Mouse (Mus musculus) thymus, adult 18-20 months (tissue): Measurements from ENCODE around the gene 5730522E02Rik.

Experiments
- DNase-seq, 2 experiments: peaks; one replicate each; pipeline ENCODE4 v3.0.0; 2022; ENCODE audit warnings: mixed read lengths in 2 of 2

Gene 5730522E02Rik

DNA sequence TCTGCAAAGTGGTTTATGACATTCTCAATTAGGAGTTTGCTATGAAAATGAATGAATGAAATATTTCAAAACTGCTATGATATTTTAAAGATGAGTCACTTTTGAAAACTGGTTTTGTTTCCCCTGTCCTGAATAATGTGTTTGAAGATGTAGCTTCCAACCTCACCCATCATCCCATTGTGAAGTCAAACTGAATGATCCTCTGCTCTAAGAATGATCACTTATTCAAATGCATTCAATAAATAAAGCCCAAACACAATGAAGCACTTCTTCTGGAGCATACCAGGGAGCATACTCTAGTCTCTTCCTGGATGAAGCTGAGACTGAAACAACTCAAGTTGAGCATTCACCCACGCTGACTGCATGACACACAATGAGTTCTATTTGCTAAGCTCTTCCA is 438.3 kb downstream of the 5730522E02Rik start:
- no peak for DNase-seq

- no peak for DNase-seq
Measured at GRCm38 (mm10) chr11:25770991-25771568, 439.5 kb downstream of the 5730522E02Rik start.

DNA sequence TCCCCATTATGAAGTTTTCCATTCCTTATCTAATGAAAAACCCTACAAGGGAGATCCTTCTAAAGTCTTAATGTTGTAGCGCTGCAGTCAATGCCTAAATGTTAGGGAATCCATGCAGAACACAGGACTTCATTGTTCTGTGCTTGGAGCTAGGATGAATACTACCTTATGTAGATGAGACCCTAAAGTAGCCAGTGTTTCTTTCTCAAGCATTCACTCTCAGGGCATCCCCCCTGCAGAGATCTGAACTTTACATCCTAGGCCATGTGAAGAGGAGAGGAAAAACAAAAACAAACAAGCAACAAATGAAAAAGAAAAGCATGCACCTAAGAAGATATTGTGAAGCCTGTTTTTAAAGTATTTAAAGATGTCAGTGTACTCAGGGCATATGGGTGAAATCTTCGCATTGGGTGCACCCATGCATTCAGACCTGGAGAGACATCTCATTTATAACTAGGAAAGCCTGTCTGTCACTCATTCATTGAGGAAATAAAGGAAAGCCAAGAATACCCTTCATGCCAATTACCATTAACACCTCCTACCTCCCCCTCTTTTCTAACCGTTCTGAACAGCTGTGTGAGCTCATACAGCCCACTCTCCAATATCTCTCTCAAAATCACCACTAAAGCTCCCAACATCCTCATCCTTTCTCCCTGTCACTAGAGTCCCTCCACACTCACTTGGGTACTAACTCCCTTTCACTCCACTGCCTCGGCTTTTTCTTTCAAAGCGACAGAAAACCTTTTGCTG is 442.8 kb downstream of the 5730522E02Rik start:
- DNase-seq = no peak

DNA sequence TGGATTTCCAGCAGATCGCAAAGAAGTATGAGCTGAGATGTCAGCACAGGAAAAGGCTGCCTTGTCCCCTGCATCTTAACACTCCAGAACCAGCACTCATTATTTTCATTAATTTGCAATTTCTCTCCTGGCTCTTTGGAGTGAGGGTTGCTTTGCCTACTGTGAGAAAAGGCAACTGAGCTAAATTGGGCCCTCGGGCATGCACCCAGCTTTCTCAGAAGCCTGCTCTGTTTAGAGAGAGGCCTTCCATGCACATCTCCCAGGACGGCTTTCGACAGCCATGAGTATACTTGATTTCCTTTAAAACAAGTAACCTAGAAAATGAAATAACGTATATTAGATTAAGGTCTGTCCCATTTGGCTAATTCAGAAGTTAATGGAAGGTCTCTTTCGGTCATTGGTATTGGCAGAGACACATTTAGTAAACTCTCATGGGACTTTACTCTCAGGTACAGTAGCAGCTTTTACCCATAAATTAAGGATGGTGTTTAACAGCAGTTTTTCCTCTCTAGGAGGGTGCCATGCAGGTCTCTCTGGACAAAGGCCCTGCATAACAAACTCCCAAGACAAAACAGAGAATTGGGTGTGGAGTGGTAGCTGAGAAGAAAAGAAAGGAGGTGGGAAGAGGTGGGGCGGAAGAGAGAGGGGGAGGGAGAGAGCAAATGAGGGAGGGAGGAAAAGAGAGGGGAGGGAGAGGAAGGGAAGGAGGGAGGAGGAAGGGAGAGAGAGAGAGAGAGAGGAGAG is 457.2 kb downstream of the 5730522E02Rik start:
- DNase-seq = no peak

GRCm38 (mm10) chr11:25752418-25752817 is 458.1 kb downstream of the 5730522E02Rik start:
- no peak for DNase-seq

- DNase-seq = no peak
Measured at GRCm38 (mm10) chr11:25747098-25747862, 463.3 kb downstream of the 5730522E02Rik start.

- no peak for DNase-seq
Measured at GRCm38 (mm10) chr11:25743664-25744063, 466.9 kb downstream of the 5730522E02Rik start.

DNA sequence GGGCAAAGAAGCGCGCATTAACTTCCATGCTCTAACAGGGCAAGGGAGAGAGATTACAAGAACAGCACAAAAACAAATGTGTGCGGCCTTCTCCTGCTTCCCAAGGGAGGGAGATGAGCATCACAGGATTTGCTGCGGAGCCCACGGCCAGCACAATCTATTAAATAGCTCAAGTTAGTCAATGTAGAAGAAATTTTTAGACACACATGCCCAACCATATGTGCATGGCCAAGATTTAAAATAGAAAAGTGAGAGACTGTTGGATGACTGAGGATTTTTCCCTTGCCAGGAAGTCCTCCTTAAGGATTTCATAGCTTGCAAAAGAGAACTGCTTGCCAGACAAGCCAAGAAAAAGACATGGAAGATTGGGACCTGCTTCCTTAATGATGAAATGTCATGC is 473.3 kb downstream of the 5730522E02Rik start:
- no peak for DNase-seq

- DNase-seq = no peak
Measured at GRCm38 (mm10) chr11:25729476-25729875, 481.1 kb downstream of the 5730522E02Rik start.

DNA sequence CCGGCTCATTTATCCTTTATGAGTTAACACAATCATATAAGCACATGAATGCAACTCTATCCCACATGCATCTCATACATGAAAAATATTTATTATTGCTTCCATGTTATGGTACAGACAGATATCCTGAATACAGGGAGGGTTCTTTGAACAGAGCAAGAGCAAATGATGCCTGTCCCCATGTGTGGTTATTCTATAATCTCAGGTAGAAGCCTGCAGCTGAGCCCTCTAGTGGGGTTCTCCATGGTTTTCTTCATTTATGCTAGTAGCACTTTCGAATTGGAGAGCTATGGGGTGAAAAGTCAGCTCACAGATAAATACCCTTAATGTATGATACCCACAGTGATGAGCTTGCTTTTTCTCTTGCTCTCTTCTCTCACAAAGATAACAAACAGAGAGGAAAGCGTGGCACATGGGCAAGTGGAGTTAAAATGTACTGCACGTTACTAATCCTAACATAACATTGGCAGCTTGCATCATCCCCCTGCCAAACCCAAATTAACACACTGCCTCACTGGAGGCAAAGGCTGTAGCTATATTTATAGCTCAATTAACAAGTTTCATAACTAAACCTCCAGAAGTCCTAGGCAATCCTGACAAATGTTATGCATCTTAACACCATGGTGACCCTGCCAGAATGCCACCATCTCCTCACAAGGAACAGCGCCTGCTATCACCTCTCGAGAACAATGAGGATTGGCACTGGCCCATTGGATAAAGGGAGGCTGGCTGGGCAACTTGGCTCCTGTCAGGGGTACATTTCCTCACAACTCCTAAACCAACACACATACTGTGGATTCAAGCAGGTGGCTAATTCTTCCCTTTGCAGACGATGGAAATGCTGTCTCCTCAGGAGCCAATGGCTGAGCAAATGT is 494.9 kb downstream of the 5730522E02Rik start:
- DNase-seq = no peak

GRCm38 (mm10) chr11:25710559-25710958 is 500.0 kb downstream of the 5730522E02Rik start:
- no peak for DNase-seq

DNA sequence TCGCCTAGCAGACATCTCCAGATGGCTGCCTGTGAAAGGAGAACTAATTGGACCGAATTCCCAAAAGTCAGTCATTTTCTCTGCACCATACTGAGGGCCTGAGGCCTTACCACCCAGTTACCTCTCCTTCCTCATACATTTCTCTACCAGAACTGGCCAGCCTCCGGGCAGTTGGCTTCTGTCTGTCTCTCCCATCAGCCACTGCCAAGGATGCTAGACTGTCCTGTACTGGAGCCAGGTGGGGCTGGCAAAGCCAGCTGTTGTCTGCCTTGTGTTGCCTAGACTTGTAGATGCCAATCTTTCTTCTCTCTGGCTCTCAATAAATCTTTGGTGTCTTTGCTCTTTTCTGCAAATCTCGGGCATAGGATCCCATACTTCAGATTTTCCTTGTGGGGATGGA is 500.7 kb downstream of the 5730522E02Rik start:
- DNase-seq = no peak

DNA sequence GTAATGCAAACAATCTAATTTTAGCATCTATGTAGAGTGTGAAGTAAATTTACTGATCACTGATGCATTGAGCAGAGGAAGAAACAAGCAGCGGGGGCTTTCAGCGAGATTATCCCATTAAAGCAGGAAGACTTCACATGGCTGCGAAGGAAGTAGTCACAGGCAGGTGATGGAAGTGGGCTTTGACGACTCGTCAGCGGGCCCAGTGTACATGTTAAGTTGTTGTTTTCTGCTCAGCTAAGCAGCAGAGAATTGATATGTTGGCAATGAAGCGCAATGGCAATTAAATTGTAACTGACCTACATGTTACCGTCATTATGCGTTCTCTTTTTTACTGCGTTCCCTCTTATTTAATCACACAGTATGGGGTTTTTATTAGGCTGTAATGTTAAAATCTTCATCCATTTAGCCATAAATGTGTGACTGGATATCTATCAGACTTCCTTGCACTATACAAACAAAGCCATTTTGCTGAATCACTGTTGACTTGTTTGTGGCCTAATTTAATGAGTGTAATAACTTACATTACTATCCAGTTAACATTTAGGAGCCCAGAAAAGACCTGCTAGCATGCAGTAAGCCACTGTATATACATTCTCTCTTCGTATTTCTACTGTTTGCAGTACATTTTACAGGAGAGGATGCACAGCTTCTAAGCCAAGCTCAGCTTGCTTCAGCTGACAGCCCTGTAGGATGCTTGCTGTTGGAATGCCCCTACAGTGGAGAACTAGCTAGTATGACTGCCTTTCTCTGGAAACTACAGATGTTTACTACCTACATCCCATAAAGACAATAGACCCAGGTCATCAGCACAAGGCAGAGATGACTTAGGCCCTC is 506.0 kb downstream of the 5730522E02Rik start:
- no peak for DNase-seq

DNA sequence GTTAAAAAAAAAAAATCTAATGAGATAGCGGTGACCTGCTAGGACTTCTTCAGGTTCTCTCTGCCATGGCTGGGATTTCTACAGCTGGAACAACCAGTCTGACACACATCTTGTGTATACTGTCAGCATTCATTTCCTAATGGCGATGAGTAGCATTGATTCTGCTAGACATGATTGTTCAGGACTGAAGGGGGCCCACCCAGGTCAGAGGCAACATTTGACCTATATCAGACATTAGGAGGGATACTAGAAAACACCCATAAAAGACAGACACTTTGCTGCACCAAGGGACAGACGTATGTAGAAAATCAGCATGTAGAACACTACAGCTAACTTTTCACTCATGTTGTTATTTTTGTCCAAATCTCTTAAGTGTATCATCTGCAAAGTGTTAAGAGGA is 507.8 kb downstream of the 5730522E02Rik start:
- no peak for DNase-seq

GRCm38 (mm10) chr11:25697508-25698193 is 512.9 kb downstream of the 5730522E02Rik start:
- no peak for DNase-seq

- DNase-seq = no peak
Measured at GRCm38 (mm10) chr11:25696168-25696567, 514.4 kb downstream of the 5730522E02Rik start.

DNA sequence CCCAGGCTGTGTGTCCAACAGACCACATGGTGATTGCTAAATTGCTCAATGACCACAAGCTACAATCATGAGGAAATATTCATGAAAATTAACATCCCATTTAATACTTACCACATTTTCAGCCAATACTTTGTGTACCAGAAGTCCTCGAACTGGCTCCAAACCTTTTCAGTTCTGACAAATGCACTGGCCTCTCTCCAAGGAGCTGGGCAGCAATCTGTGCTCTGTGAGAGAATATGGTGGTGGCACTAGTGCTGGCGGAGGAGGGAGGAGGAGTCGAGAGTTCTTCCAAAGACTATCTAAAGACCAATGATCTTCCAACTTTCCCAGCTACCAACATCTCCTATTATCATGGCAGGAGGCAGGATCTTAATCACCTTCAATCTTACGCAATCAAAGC is 525.8 kb downstream of the 5730522E02Rik start:
- DNase-seq = no peak

DNA sequence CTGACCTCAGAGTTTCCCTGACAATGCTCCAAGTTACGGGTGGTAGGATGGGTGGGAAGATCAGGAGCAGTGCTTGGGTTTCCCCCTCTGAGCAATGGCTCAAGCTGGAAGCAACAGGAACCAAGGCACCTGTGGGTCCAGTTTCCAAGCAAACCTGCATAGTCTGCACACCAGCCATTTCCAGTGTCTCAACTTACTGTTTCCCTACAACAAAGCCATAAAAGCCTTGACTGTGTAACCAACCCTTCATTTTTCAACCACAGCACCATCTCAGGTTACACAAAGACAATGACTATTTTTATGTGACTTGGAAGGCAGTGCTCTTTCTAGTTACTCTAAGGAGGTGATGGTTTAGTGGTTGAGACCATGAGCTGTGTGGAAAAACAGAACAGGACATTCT is 530.7 kb downstream of the 5730522E02Rik start:
- no peak for DNase-seq

- no peak for DNase-seq
Measured at GRCm38 (mm10) chr11:25674194-25674593, 536.4 kb downstream of the 5730522E02Rik start.

- no peak for DNase-seq
Measured at GRCm38 (mm10) chr11:25670018-25670417, 540.5 kb downstream of the 5730522E02Rik start.
